Comparison of ENCODE assay signal across 8 mouse cellular contexts in the genomic region with DNA sequence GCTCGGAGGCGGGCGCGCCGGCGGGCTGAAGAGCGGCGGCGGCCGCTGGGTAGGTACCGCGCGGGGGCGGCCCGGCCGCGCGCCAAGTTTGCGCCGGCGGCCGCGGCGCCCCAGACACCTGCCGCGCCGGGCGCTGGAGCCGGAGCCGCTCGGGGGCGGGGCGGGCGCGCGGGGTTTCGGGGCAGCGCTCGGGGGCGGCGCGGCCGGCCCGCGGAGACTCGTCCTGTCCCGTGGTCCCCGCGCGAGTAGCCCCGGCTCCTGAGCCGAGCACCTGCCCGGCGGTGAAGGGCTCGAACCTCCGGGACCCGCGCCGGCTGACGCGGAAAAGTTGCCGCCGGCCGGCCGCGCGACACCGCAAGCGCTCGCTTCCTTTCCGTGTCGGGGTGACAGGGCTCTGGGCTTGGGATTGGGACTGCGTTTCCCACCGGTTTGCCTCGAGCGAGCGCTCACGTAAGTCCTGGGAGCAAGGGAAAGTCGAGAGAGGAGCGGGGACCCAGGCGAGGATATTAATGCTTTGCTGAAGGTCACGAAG.
DNase-seq lines count a peak whose midpoint lies in the region; ATAC-seq and TF ChIP-seq lines count a peak whose summit lies in the region.

No protein-coding gene starts in this region.

- WGBS in liver, postnatal 0 days (ENCODE audit: insufficient replicate concordance) = 3% methylated on average over 59 of the region's 82 CpGs
- under 1% methylated on average over 73 of the region's 82 CpGs for WGBS in small intestine, adult 2 months

- peak overlapping the region; percentile 74 for H3K4me3 ChIP-seq in liver, postnatal 0 days (ENCODE audit: low read depth, low read length)
- H3K4me3 ChIP-seq in small intestine, adult 2 months (ENCODE audit: low read depth, low read length) = peak overlapping the region; percentile 95

- H3K9ac ChIP-seq in liver, postnatal 0 days (replicated peaks) = peak overlapping the region; percentile 90

- TF ChIP-seq POLR2A in small intestine, adult 2 months (IDR thresholded peaks at IDR 0.05; ENCODE audit: low read depth, low read length) = no peak

- no peaks in the 10 kb centered on the region for H3K27me3 ChIP-seq in liver, postnatal 0 days (ENCODE audit: insufficient read depth, low read length)
- H3K27me3 ChIP-seq in small intestine, adult 2 months (ENCODE audit: control insufficient read depth, insufficient read depth, low read length) = no peaks in the 10 kb centered on the region

- TF ChIP-seq CTCF in liver, postnatal 0 days (IDR thresholded peaks at IDR 0.05; ENCODE audit: low read depth) = no peak
- no peak for TF ChIP-seq CTCF in small intestine, adult 2 months (IDR thresholded peaks at IDR 0.05; ENCODE audit: extremely low read depth, insufficient read length, insufficient replicate concordance, low read depth, low read length)

- no peaks in the 10 kb centered on the region for H3K9me3 ChIP-seq in liver, postnatal 0 days (ENCODE audit: low read length)

- peaks cover 15% of the 10 kb centered on the region for H3K36me3 ChIP-seq in liver, postnatal 0 days (replicated peaks; ENCODE audit: insufficient read depth, low read length)
- peaks cover 7% of the 10 kb centered on the region; the same call in 1 of the 2 replicates for H3K36me3 ChIP-seq in small intestine, adult 2 months (ENCODE audit: control insufficient read depth, insufficient read depth, low read length)

- peak overlapping the region; percentile 93 for H3K4me2 ChIP-seq in liver, postnatal 0 days (ENCODE audit: low read depth, low read length)

- peak overlapping the region; percentile 90 for H3K27ac ChIP-seq in liver, postnatal 0 days (ENCODE audit: low read depth)
- H3K27ac ChIP-seq in small intestine, adult 2 months (ENCODE audit: insufficient read depth, low read depth, low read length) = peak overlapping the region; percentile 68

- peaks cover 18% of the 10 kb centered on the region for H3K4me1 ChIP-seq in liver, postnatal 0 days (ENCODE audit: insufficient read depth)
- no peaks in the 10 kb centered on the region for H3K4me1 ChIP-seq in small intestine, adult 2 months (ENCODE audit: control insufficient read depth, insufficient read depth, insufficient read length, low read length)

- TF ChIP-seq EP300 in liver, postnatal 0 days (IDR thresholded peaks at IDR 0.05; ENCODE audit: low read depth) = no peak

- DNase-seq in adrenal gland, postnatal 14 days = peak; percentile 56
- DNase-seq in adrenal gland, adult 2 months = no peak
- DNase-seq in retina, postnatal 1 day = peak; percentile 50
- no peak for DNase-seq in retina, embryonic 14.5 days (ENCODE audit: low spot score)
- peak; percentile 48 for DNase-seq in embryo, embryonic 9.5 days (ENCODE audit: extremely low spot score)
- peak; percentile 53 for DNase-seq in heart, postnatal 4 days
- DNase-seq in liver, postnatal 0 days = no peak

- no peak; the same call in 1 of the 2 replicates for ATAC-seq in liver, postnatal 0 days

Comparison
In these comparisons a context has a peak if more than half of its experiments do, and no peak if none do; other contexts are left out.
1. DNase-seq: peak in adrenal gland, postnatal 14 days (single experiment), retina, postnatal 1 day (single experiment), embryo, embryonic 9.5 days (single experiment) and heart, postnatal 4 days (single experiment); none in adrenal gland, adult 2 months (single experiment), retina, embryonic 14.5 days (single experiment) and liver, postnatal 0 days (single experiment).